Mouse (Mus musculus): ENCODE data around the gene Phf21a.

Gene Phf21a

GRCm38 (mm10) chr2:92365568-92365967 is 272.7 kb downstream of the Phf21a start:
- no peak for DNase-seq

DNA sequence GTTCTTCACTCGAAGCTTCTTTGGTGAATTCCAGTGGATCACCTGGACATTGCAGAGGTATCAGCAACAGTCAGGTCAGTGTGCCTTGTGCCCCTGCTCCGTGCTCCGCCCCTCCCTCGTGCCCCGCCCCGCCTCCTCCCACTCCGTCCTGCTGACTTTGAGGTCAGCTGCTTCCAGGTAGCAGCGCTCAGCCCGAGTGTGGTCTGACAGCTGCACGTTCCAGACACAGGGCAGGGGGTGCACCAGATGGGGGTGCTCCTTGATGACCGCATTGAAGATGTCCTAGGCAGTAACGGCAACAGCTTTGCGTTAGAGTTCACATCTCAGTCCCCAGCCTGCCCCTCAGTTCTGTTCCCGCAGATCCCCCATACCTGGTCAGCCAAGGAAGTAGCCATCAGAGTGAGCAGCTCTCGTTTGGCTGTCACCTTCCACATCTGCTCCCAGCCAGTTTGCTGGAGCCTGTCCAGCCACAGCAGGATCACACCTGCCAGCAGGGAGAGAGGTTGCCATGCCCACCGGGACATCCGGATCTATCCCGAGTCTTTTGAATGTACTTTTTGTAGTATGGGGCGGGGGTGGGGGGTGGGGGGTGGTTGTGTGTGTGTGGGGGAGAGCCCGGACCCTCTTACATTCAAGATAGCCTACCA is 274.6 kb downstream of the Phf21a start:
- no peak for DNase-seq

DNA sequence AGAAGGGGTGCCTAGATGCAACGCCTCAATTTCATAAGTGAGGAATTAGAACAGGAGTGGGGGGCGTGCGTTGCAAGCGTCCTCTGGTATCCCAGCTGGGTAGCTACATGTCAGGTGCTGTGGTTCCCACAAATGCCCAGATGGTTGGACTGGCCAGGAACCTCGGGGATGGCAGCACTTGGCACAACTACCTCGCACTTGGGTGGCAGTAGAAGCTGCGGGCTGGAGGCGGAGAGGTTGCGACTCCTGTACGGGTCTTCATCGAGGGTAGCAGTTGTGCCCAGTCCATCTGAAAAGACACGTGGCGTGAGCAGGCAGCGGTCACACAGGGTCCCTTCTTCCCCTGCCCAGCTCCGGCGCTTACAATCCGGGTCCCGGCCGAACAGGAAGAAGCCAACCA is 277.5 kb downstream of the Phf21a start:
- no peak for DNase-seq

- peak; percentile 39 to 40 for DNase-seq
Measured at GRCm38 (mm10) chr2:92370821-92371805, 278.2 kb downstream of the Phf21a start.

- no peak for DNase-seq
Measured at GRCm38 (mm10) chr2:92371971-92372690, 279.2 kb downstream of the Phf21a start.

DNA sequence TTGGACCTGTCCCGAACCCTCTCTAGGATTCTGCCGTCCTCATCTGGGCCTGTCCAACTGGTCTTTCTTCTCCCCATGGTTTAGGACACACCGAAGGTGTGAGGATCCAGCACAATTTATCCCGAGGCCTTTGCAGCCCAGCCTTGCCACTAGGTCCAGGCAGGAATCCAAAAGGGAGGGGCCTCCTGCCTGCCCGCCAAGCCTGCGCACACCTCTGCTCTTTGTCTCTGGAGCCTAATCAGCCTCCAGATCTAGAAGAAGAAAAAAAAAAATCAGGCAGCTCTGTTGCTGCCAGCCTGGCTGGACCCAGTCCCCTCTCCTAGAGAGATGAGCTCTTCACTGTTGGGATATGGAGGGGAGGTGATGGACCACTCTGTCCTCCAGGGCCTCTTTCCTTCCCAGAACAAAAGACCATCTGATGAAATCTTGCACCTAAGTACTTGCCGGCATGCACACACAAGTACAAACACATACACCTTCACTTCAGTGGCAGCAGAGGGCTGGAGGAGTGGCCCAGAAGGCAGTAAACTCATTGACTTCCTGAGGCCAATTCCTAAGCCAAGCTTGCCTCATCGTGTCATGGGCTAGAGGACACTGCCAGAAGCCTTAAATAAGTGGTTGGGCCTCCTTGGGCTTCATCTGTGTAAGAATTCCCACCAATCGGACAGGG is 280.0 kb downstream of the Phf21a start:
- no peak for DNase-seq

GRCm38 (mm10) chr2:92373437-92373813 is 280.5 kb downstream of the Phf21a start:
- DNase-seq = no peak

GRCm38 (mm10) chr2:92374514-92374913 is 281.6 kb downstream of the Phf21a start, which contains the start of the genes Pex16 and Large2:
Gene Pex16, plus strand, starts transcription at chr2:92374676.
Gene Large2, minus strand, starts transcription at chr2:92374869.
- DNase-seq = peak; percentile 47 to 54

DNA sequence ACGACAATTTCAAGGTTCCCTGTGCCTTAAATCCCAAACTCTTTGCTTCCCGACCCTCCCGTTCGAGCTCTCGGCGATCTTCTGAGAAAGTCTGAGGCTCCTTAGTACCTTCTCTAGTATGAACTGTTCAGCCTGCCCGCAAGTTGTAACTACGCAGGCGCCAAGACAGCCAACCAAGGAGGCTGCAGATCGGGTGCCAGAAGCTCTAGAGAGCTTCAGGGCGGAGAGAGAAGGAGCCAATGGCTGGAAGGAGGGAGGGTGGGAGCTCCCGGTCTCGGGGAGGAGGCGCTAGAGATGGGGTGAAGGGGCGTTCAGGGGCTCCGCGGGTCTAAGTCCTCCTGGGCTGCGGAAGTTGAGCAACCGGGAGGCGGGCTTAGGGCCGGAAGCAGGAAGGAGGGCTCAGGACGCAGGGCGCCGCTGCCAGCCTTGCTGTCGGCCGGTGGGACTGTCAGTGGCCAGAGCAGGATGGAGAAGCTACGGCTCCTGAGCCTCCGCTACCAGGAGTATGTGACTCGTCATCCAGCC is 282.2 kb downstream of the Phf21a start:
- DNase-seq = peak; percentile 92 to 94

GRCm38 (mm10) chr2:92375788-92376187 is 282.9 kb downstream of the Phf21a start:
- DNase-seq = no peak

DNA sequence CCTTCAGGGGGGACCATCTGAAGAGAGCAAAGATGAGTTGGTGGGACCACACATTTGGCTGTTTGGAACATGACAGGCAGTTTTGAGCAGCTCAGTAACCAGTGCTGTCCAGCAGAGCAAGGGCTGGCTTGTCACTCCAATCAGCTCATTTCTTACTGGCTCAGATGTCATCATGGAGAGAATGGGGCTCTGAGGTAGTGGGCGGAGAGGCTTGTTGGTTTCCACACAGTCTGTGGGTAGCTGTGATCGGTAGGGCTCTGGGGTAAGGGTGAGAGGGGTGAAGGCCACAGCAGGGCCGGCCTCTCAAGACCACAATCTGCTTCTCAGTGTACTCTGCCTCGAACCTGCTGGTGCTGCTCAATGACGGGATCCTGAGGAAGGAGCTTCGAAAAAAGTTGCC is 283.4 kb downstream of the Phf21a start:
- no peak for DNase-seq

DNA sequence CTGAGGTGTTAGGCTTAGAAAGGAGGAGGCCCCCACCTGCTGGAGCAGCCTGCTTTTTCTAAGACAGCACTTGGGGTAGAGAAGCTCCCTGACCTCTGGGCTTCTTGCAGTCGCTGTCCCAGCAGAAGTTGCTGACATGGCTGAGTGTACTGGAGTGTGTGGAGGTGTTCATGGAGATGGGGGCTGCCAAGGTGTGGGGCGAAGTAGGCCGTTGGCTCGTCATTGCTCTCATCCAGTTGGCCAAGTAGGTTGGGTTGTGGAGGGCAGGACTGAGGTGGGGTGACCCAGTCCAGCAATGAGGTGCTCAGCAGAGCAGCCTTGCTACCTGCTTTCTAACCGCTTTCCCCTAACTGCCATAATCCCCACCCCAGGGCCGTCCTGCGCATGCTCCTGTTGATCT is 284.4 kb downstream of the Phf21a start:
- no peak for DNase-seq

GRCm38 (mm10) chr2:92379783-92380494 is 287.0 kb downstream of the Phf21a start:
- no peak for DNase-seq

- no peak for DNase-seq
Measured at GRCm38 (mm10) chr2:92380495-92381050, 287.7 kb downstream of the Phf21a start.

DNA sequence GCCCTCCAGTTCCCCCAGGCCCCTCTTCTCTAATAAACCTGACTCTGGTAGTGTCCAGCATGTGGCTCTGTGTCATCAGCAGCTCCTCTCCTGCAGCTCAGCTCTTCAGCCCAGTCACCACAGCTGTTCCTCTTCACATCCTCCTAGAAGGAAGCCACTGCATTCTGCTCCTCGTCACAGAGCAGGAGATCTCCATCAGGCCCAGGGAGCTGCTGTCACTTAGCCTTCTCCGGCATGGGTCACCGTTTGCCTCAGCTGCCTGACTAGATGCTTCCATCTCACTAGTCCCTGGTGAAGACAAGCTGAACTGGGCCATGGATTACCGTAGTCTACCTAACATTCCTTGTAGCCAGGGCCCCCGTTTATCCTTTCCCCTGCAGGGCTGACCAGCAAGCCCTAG is 288.2 kb downstream of the Phf21a start:
- DNase-seq = no peak

GRCm38 (mm10) chr2:92381901-92382588 is 289.1 kb downstream of the Phf21a start, which contains the start of gene 1700029I15Rik:
Gene 1700029I15Rik, plus strand, starts transcription at chr2:92382538.
- DNase-seq = no peak

DNA sequence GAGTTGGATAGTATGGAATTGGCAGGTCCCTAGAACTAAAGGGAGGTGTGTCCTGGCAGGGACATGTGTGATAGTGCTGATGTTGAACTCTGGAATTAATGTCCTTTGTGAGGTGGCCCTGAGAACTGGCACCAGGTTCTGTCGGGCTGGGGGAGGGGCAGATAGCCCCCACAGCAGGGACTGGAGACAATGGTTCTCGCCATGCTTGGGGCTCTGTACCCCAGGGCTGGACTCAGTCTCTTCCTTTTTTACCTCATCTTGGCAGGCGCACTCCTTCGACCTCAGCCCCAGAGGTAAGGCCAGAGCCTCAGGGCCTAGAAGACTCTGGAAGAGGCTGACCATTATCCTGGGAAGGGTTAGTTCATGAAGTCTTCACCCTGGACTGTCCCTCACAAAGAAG is 289.8 kb downstream of the Phf21a start:
- no peak for DNase-seq

DNA sequence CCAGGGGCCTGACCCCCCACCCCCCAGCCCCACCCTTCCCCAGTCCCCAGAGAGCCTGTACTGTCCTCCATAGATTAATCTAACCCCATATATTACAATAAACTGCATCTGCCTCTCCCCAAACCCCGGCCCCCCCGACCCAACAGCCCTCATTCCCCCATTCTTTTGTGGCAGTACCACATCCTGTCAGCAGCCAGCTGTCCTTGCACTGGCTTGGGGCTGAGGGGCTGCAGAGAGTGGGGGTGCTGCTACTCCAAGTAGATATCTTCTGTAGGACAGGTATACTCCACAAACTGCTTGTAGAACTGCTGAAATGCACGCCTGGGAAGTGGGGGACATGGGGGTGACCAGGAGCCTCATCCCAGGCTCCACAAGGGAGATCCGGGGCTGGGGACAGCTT is 291.2 kb downstream of the Phf21a start:
- no peak for DNase-seq

- DNase-seq = no peak
Measured at GRCm38 (mm10) chr2:92385113-92386051, 292.5 kb downstream of the Phf21a start.

All from B cell, adult 2 months (primary cell).